Mouse (Mus musculus): ENCODE data around the gene Tenm4.

The Tenm4 gene

DNA sequence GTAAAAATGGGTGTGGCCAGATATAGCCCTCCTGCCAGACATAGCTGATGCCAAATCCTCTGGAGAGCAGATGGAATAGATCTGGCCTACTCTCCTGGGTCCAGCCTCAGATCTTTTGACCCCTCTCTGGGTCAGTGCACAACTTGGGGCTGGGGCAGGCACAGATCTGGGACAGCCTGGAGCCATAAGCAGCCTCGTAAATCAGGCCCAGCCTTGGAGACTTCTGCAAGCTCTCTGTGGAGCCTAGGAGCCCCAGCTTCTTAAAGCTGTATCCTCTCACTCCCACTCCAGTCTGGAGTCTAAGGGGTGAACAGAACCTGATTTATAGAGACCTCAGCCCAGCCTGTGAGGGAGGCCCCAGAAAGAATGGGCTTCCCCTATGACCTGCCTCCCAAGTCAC is 354.3 kb downstream of the Tenm4 start:
- no peak for DNase-seq (ENCODE audit: low spot score in 2 of 2)

DNA sequence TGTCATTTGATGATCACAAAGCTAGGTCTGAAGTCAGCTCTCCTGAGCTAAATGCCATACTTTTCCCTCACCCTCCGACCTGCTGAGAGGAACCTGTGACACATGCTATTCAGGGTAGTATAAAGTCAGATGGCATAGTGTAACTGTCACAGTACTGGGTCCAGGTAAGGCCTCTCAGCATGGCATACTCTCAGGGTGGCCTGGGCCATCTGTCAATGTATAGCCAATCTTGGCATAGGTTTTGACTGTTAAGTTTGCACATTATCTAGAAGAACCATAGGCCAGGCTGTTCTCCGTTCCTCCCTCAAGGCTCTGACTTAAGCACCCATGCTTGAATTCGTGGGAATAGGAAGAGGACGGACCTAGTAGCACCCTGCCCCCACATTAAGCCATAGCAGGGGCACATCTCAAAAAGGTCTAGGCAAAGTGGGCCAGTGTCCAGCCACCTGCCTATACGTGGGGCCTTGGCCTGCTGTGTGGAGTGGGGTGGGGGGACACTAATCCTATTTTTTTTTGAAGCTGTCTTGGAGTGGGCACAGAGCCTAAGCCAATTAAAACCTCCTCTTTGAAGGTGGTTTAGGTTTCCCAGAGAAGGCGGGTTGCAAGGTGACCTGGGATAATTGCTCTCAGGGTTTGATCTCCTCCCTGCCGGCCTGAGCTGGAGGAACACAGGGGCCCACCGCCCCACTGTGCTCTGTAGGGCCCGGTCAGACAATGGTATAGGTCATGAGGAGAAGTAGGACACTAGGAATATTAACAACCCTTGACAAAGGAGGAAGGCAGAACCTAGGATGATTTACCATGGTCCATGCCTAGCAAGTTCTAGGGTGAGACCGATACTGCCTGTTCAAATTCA is 359.8 kb downstream of the Tenm4 start:
- DNase-seq (ENCODE audit: low spot score in 2 of 2), result no peak

DNA sequence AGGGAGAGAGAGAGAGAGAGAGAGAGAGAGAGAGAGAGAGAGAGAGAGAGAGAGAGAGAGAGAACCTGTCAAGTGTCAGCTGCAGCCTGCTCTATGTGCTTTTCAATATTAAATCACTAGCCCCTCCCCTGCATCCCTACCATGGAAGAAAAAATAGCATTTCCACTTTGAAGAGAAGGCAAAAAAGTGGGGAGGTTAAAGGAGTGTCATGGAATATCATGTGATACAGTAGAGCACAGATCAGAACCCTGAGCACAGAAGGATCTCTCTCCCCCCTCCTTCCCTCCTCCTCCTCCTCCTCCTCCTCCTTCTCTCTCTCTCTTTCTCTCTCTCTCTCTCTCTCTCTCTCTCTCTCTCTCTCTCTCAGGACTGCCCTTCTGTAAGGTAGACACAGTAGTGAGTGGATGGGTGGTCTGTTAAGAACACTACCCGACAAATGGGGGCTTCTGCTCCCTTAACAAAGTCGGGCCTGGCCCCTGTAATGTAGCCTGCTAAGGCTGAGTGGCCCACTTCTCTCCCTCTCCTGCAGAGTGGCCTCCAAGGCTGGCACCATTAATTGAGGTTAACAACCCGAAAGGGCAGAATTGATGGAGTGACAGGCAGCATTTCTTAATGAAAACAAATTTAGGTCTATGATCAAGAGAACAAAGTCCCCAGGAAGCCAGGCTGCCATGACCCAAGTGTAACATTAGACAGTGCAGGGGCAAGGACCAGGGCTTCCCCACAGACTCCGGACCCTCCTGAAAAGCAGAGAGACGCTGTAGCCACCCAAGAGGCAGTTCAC is 361.1 kb downstream of the Tenm4 start:
- DNase-seq (ENCODE audit: low spot score in 2 of 2), result no peak

DNA sequence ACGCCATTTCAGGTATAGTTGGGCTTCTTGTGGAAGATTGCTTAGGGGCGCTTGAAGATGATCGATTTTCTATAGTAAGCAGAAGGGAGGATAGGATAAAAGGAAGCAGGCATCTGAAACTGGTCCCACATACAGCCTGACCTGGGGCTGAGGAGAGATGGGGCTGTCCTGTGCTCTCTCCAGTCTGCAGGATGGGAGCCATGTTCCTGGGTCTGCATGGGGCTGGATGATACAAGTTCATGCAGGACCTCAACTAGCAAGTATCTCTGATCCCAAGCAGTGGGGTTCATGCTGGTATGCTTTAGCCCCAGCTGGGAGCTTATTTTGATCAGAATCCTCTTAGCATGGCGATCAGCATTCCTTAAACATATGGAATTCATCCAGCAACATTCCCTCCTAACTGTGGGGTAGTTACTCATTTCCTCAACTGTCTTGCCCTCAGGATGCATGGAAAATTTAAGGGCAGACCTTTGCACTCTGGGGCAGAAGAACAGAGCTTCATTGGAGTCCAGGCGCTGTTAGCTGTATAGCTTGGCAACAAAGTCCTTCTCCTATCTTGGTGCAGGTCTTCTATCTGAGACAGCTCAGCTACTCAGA is 361.9 kb downstream of the Tenm4 start:
- DNase-seq (ENCODE audit: low spot score in 2 of 2), result no peak

DNA sequence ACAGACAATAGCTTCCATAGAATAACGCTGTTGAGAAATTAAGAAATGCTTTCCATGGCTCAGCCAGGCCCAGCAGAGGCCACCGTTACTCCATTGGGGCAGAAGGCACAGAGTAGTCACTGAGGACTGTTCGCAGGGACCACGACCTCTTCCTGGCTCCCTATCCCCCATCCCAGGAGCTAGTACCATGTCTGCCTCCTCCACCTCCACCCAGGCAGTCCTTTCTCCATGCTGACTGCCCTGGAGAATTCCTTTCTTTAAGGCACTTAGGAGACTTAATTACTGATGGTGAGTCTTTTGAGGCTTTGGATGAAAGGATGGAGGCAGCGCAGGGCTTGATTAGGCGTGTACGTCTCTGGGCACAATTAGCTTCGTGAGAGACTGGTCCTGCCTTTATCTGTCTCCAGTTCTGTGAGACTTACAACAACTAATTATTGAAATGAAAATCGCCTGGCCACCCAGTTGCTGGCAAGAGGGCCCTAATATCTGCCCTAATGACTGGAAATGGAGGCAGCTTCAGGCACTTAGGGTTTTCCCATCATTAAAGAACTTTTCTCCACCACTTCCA is 365.4 kb downstream of the Tenm4 start:
- no peak for DNase-seq (ENCODE audit: low spot score in 2 of 2)

DNA sequence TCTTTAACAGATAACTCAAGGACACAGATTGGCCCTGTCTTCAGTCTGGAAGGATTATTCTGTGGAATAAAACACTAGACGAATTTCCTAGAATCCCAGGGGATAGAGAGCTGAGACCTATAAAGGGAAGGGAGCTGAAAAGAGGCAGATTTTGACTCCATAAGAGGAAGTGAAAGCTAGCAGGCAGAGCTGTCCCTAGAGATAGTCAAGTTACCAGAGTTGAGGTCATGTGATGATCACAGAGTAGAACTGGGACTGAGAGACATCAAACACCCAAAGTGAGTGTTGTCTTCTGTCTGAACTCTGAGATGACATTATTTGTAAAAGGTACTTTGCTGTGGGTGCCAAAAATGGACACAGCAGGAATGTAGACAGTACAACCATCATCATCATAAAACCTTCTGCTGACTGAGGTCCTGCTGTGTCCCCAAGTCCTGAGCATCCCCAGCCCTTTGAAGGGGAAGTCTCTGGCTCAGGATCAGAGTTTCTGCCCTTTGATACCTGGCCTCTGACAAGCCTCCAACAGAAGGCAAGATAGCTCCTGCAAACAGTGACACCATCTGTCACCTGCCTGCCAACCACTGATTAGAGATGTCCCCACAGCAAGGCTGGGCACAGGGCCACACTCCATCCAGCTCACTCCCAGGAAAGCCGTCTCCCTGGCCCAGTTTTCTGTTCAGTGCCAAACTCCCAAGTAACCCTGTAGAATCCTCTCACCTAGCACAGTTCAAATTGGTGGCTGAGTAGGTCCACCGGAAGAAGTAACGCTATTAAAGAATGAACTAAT is 368.4 kb downstream of the Tenm4 start:
- DNase-seq (ENCODE audit: low spot score in 2 of 2), result no peak

DNA sequence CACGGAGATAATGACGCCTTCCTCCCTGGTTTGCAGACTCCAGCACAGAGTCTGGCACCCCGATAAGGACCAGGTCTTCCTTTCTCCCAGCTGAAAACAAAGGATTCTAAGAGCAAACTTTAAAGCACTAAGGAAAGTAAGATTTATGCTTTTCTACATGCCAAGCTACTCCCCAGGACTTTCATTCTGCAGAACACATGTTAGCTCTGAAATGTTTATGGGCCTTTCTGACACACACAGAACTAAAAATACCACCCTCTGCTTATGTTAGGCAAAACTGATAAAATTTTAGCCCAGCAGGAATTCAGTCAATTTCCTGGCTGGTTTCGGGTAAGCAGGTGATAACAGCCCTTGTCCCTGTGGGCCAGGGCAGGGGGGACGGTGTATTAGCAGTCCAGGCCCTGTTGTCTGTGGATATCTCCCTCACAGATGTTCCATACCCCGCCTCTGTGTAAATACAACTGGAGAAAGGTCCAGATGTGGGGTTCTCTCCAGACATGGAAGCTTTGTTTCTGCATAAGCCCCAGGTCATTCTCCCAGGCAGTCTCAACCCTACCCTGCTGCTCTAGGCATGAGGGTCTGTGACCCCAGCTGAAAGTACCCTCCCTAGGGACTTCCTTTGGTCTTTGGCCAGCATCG is 369.5 kb downstream of the Tenm4 start:
- no peak for DNase-seq (ENCODE audit: low spot score in 2 of 2)

DNA sequence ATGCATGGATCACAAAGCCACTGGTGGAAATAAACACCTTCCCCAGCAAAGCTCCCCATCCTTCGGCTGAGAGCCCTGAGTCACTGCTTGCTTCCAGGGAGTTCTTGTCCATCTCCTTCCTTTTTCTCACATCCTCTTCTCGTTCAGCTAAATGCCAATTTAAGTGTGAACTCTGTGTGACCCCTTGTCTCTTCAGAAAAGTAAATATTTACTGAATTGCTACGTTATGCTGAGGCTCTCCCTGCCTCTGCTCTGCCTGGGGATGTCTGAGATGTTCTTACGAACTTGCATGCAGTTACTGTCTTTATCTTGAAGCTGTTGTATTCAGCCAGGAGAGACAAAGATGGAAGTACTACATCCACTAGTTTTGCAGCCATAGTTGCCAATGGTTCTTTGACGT is 374.9 kb downstream of the Tenm4 start:
- no peak for DNase-seq (ENCODE audit: low spot score in 2 of 2)

DNA sequence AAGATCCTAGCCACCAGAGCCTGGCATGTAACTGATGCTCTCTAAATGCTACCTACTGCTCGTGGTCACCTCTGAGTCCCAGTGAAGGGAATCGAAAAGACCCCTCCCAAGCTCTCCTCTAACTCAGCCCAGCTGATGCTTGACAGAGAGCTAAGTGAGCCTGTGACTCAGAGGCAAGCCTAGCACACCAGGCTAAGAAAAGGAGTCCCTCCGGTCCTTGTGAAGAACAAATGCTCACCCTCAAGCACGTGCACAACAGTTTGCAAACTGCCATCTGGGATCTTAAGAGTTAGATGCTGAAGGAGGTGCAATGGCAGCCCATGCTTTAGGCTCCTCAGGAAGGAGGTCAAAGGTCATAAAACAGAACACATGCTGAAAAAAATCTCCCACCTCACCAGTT is 380.8 kb downstream of the Tenm4 start:
- no peak for DNase-seq (ENCODE audit: low spot score in 2 of 2)

DNA sequence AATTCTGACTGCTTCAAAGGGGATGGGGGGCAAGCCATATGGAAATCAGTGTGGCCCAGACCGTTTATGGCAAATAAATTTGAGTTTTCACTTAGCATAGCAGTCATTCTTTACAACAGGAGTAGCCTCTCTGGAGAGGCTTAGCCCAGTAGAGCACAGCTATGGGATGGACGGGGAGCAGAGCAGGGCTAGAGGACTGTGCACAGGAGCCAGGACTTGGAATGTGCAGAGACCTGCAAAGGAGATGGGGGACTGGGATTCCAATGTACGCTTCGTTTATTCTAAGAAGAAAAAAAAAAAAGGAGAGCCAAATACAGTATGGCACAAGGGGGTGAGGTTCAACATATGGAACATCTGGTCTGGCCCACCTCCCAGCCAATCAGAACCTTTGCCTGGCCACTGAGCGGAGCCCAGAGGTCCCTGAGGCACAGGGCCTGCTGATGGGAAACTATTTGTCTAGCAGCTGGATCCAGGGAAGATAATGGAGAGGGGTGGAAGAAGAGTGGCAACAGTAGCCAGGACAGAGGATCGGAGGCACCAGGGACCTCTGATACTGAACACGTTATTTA is 381.3 kb downstream of the Tenm4 start:
- no peak for DNase-seq (ENCODE audit: low spot score in 2 of 2)

DNA sequence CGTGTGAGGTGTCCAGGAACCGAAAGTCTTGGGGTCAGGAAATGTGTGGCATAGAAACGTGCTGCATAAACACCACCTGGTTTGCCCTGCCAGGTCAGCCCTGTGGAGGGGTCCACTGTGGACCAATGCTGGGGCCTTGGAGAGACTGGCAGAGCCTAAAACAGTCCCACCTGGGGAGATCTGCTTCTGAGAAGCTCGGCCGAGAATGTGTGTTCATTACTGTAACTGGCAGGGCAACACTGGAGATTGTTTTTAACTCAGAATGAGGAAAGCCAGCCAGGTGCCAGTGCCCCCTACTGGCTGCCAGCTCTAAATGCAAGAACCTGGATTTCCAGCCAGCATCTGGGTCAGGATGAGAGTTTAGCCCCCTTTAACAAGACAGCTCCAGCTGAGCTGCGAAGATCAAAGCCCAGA is 383.2 kb downstream of the Tenm4 start:
- peak; percentile 15 for DNase-seq (ENCODE audit: low spot score in 2 of 2)

DNA sequence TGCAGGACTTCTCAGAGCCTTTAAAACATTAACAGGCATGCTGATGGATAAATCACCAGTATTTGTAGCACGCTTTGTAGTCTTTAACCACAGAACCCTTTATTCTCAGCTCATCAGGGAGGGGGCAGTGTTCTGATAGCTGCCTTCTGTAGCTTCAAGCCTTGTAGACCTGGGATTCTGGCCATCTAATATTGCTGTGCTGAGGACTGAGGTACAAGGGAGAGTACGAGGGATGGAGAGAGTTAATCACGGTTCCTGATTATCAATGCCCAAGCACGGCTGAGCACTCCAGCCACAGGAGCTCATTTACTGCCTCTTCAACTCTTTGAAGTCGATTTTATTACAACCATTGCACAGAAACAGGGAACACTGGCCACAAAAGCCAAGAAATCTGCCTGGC is 384.2 kb downstream of the Tenm4 start:
- DNase-seq (ENCODE audit: low spot score in 2 of 2), result no peak

DNA sequence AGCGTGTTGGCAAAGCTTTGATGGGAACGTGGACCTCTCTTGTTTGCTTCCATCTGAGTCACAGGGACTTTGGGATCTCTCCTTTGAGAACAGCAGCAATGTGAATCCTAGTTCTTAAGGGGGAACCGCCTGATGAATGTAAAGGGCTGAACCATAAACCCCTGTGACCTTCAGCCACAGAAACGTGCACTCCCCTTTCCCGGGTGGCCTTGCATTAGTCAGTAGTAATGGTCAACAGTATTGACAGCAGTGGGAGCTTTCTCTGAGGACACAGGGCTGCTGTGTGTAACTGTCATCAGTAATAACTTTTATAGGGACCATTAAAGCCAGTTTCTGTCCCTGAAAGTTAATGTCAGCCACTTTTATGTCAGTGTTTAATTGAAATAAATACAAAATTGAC is 385.7 kb downstream of the Tenm4 start:
- DNase-seq (ENCODE audit: low spot score in 2 of 2), result no peak

DNA sequence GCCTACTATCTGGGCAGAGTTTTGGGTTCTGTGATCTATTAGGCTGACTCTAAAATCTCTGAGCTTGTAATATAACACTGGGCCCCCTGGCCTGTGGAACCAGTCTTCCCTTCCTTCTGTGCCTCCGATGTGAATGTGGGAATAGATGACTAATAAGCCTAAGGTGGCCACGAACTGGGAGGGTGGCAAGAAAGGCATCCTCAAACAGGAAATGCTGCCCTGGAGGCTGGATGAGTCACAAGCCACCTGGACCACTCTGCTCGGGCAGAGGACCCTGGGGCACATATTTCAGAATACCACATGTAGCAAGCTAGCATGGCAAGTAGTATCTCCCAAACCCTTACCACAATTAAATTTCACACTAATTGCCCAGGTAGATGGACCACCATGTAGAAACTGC is 391.8 kb downstream of the Tenm4 start:
- DNase-seq (ENCODE audit: low spot score in 2 of 2), result no peak

DNA sequence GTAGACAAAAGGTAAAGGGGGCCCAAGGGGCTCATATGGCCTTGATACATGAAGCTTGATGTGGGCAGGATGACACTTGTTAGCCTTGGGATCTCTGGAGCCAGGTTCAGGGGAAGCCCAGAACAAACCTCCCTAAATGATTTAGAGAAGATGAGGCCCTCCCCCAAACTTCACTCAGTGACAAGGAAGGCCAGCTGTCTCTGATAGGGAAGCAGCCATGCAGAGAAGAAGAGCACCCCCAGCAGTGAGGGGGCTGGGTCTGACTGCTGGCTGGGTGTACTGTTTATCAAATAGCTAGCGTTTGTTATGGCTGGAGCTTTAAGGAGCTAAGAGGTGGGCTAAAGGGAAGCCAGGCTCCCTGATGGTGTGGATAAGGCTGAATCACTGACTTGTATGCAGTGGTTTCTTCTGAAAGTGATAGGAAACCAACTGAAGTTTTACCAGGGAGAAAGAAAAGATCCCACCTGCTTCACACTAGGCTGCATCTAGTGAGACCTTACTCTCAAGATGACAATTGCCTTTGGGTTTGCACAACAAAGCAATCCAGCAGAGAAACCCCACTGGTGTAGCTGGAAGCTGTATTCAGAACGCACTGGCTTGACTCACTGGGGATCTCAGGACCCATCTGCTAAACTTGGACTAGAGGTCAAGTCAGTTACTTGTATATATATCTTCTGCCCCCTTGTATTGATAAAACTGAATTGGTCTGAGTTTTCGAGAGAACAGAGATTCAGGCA is 392.5 kb downstream of the Tenm4 start:
- no peak for DNase-seq (ENCODE audit: low spot score in 2 of 2)

DNA sequence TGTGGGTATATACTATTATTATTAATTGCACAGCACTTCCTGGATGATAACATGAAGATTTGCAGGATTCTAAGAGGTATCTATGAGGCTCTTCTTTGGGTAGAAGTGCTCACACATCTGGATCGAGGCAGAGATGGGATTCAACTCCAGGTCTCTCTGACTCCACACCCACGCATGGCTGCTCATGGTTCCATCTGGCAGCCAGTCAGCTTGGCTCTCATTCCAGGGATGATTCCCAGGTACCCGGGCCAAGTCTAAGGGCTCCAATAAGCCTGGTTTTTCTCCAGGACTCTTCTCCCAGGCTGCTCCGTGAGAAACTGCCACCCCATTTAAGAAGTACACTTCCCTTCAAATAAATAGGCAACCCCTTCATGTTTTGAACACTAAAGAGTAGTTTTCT is 394.8 kb downstream of the Tenm4 start:
- peak; percentile 44 to 71 for DNase-seq (ENCODE audit: low spot score in 2 of 2)

DNA sequence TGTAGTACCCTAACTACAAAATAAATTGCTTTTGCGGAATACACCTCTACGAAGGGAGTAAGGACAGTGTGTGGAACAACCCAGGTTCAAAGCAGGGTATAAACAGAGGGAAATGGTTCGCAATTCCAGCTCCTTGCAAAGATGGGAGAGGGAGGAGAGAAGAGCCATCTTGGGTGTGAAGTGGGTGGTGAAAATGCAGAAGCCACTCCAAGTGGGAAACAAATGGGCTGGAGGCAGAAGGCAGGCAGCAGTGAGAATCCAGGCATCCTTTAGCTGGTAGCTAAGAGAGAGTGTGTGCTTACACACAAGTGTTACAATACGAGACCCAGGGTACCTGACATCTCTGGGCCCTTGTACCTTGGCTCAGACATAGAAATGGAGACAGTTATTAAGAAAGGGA is 395.2 kb downstream of the Tenm4 start:
- no peak for DNase-seq (ENCODE audit: low spot score in 2 of 2)

DNA sequence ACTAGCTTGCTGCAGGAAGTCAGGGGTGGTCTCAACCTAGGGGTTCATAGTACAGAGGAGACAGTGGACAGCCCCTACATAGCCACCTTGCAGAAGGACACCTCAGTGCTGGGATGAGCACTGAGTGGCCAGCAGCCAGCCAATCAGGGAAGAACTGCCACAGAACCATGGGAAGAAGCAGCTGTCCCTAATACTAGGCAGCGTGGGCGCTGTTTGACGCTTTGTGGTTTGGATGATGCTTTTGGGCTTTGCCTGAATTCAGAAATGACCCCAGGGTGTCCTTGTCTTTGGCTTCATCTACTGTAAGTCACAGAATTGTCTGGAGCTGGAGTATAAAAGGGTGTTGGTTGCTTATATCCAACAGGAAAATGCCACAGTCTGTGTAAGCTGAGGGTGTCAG is 397.0 kb downstream of the Tenm4 start:
- no peak for DNase-seq (ENCODE audit: low spot score in 2 of 2)

DNA sequence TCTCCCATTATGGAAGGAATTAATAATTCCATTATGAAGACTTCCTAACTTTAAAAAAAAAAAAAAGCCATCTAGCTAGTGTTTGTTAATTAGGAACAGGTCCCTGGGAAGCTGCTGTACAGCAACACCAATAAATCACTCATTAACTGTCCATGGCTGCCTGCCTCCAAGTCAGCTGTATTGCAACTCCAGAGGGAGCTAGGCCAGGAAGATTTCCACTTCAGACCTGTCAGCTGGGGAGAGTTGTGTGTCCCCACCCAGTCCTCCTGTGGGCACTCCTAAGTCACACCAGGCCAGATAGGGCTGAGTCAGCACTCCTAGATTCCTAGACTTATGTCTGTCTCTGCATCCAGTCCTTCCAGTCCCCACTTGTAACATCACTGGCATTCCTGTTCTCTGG is 399.9 kb downstream of the Tenm4 start:
- no peak for DNase-seq (ENCODE audit: low spot score in 2 of 2)

DNA sequence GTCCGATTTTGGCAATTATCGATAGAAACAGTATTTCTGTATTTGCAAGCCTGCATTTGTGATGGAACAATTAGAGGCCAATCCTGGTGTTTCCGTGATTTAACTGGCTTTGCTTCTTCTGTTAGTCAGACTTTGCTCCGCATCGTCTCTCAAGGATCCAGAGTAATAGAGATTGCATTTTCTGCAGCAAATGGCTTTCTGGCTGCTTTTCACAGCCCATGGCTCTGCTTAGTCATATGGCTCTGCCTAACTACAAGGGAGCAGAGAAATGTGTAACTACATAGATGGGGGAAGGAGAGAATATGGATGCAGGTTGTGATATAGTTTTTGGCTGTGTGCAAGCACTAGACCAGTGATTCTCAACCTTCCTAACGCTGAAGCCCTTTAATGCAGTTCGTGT is 401.9 kb downstream of the Tenm4 start:
- DNase-seq (ENCODE audit: low spot score in 2 of 2), result no peak

Data from urinary bladder, postnatal 36 days (tissue).